ENCODE assay signal across 9 mouse cellular contexts in genomic region chr9:83940016-83940415, GRCm38 (mm10).
"Had no signal": no experiment of that assay in that cellular context is flagged by ENCODE, and none has a peak within 500 bp of the region (broad histone marks: within the 10 kb centered on the region; RNA-seq: fewer than 3 reads in every experiment).

No protein-coding gene starts in this region.

- H3K27me3 ChIP-seq: intestine, embryonic 15.5 days; liver, embryonic 13.5 days had no signal

- H3K27ac ChIP-seq: intestine, embryonic 15.5 days; kidney, postnatal 0 days; liver, embryonic 13.5 days had no signal

- H3K9ac ChIP-seq: intestine, embryonic 15.5 days; liver, embryonic 13.5 days had no signal

- H3K4me3 ChIP-seq: intestine, embryonic 15.5 days; liver, embryonic 13.5 days had no signal

- DNase-seq: left cerebral cortex, postnatal 4 days; liver, embryonic 13.5 days; lung, adult 2 months; lung, postnatal 14 days; midbrain, embryonic 14.5 days; thymus, adult 18-20 months; thymus, postnatal 36 days had no signal

- H3K4me1 ChIP-seq: intestine, embryonic 15.5 days; liver, embryonic 13.5 days had no signal

- H3K36me3 ChIP-seq: intestine, embryonic 15.5 days; liver, embryonic 13.5 days had no signal
